Mouse (Mus musculus) ES-Bruce4 (cell line): ENCODE measurements around the gene Spred2.

Experiments used
- CTCF ChIP-seq: IDR thresholded peaks from one replicate; pipeline ENCODE4 v1.8.1; 2011; ENCODE audit warnings: low read depth, low read length
- EP300 ChIP-seq: IDR thresholded peaks from 2 replicates; pipeline ENCODE4 v1.6.1; 2011; ENCODE audit warnings: low read depth, low read length; ENCODE audit not compliant: insufficient read depth
- POLR2A ChIP-seq: IDR thresholded peaks from one replicate; pipeline ENCODE4 v1.8.1; 2011; ENCODE audit warnings: low read length; ENCODE audit not compliant: insufficient read depth

- TF ChIP-seq CTCF (no peak), POLR2A (no peak), EP300 (no peak)
These were observed 65.2 kb downstream of the Spred2 start for GRCm38 (mm10) chr11:19989141-19989910.
